Mouse (Mus musculus): ENCODE data around the gene Usp15. TPM values are rescaled to one million over a fixed set of nuclear protein-coding genes. Genes with fewer than 3 reads are reported as not detected.

Gene Usp15
- polyA plus RNA-seq, 1 experiment, result 94.7 TPM

GRCm38 (mm10) chr10:123113466-123113865 is 83.3 kb downstream of the Usp15 start:
- Histone ChIP-seq H3K4me3 (ENCODE audit: insufficient read depth, low read length) (no peak overlapping the region), H3K27ac (ENCODE audit: insufficient read depth, low read depth, low read length) (no peak overlapping the region), H3K4me1 (ENCODE audit: control insufficient read depth, insufficient read depth, low read length) (peaks cover 6% of the 10 kb centered on the region)
- no peak for TF ChIP-seq POLR2A (IDR thresholded peaks at IDR 0.05; ENCODE audit: borderline replicate concordance, low read depth, low read length)
- TF ChIP-seq CTCF (IDR thresholded peaks at IDR 0.05; ENCODE audit: low read depth, low read length), result no peak

DNA sequence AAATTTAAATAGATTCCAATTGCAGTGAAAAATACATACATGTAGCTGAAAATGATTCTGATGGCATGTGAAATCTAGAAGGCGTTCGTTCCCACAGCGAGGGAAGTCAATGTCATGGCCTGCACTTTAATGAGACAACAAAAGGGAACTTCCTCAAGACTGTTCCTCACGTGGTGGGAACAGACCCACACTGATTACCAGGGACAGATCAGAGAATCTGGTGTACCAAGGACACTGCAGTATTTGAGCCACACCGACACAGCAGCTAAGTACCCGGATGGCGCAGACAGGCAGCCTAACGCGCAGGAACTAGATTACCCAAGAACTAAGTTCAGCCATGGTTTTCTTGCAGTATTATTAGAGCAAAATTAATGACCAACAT is 84.0 kb downstream of the Usp15 start:
- H3K4me3 ChIP-seq (ENCODE audit: insufficient read depth, low read length), result no peak overlapping the region
- H3K4me1 ChIP-seq (ENCODE audit: control insufficient read depth, insufficient read depth, low read length), result peaks cover 6% of the 10 kb centered on the region
- H3K27ac ChIP-seq (ENCODE audit: insufficient read depth, low read depth, low read length), result no peak overlapping the region
- TF ChIP-seq POLR2A (IDR thresholded peaks at IDR 0.05; ENCODE audit: borderline replicate concordance, low read depth, low read length), result no peak
- no peak for TF ChIP-seq CTCF (IDR thresholded peaks at IDR 0.05; ENCODE audit: low read depth, low read length)

DNA sequence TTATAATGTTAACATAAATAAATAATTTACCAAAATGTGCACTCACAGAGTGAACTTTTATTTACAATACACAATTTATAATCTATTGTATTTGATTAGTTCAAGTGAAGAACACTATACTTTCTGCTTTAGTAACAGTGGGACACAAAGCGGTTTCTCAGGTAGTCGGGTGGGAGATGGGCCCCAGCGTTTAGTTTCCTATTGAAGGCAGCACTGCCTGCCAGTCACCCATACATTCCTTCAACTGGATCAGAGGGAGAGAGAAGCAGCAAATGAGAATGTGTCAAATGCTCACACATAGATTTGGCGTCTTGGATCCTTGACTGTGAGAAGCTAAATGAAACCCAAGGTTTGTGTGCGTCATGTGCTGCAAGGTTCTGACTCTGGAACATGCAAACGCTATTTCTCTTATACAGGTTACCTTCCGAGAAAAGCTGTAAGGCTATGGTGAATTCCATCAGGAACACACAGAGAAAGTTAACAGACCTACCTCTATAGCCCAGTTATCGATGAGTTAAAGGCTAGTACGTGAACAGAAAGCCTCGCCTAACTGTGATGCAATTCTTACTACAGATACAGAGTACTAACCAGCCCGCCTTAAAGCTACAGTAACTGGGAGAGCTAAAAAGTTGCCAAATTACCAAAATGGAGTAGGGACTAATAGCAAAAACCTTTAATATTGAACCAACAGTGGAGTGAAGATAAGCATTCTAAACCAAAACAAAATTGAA is 84.6 kb downstream of the Usp15 start:
- Histone ChIP-seq H3K4me1 (ENCODE audit: control insufficient read depth, insufficient read depth, low read length) (peaks cover 6% of the 10 kb centered on the region), H3K4me3 (ENCODE audit: insufficient read depth, low read length) (no peak overlapping the region), H3K27ac (ENCODE audit: insufficient read depth, low read depth, low read length) (no peak overlapping the region)
- no peak for TF ChIP-seq CTCF (IDR thresholded peaks at IDR 0.05; ENCODE audit: low read depth, low read length)
- no peak for TF ChIP-seq POLR2A (IDR thresholded peaks at IDR 0.05; ENCODE audit: borderline replicate concordance, low read depth, low read length)

DNA sequence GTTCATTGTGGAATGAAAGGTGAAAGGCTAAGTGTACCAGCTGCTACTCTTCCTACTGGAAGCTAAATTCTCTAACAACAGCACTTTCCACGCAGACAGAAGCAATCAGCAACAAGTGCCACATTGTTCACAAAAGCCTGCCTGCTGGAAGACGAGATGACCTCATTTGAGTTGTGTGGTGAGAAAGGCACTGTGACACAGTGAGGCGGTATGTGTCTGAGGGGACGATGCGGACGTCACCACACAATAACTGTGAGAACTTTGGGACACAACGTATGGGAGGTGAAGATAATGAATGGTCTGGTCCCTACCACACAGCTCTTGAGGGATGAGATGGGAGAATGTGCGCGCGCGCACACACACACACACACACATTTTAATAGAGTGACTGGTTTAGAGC is 86.2 kb downstream of the Usp15 start:
- Histone ChIP-seq H3K4me1 (ENCODE audit: control insufficient read depth, insufficient read depth, low read length) (peaks cover 6% of the 10 kb centered on the region), H3K27ac (ENCODE audit: insufficient read depth, low read depth, low read length) (no peak overlapping the region), H3K4me3 (ENCODE audit: insufficient read depth, low read length) (no peak overlapping the region)
- TF ChIP-seq CTCF (IDR thresholded peaks at IDR 0.05; ENCODE audit: low read depth, low read length), result no peak
- TF ChIP-seq POLR2A (IDR thresholded peaks at IDR 0.05; ENCODE audit: borderline replicate concordance, low read depth, low read length), result no peak

- H3K4me1 ChIP-seq (ENCODE audit: control insufficient read depth, insufficient read depth, low read length), result peaks cover 6% of the 10 kb centered on the region
- TF ChIP-seq CTCF (IDR thresholded peaks at IDR 0.05; ENCODE audit: low read depth, low read length) (no peak), POLR2A (IDR thresholded peaks at IDR 0.05; ENCODE audit: borderline replicate concordance, low read depth, low read length) (no peak)
- H3K27ac ChIP-seq (ENCODE audit: insufficient read depth, low read depth, low read length), result no peak overlapping the region
- H3K4me3 ChIP-seq (ENCODE audit: insufficient read depth, low read length), result no peak overlapping the region
Observed at GRCm38 (mm10) chr10:123108527-123108926, 88.3 kb downstream of the Usp15 start.

- H3K4me3 ChIP-seq (ENCODE audit: insufficient read depth, low read length), result no peak overlapping the region
- peaks cover 6% of the 10 kb centered on the region for H3K4me1 ChIP-seq (ENCODE audit: control insufficient read depth, insufficient read depth, low read length)
- TF ChIP-seq POLR2A (IDR thresholded peaks at IDR 0.05; ENCODE audit: borderline replicate concordance, low read depth, low read length) (no peak), CTCF (IDR thresholded peaks at IDR 0.05; ENCODE audit: low read depth, low read length) (no peak)
- no peak overlapping the region for H3K27ac ChIP-seq (ENCODE audit: insufficient read depth, low read depth, low read length)
Observed at GRCm38 (mm10) chr10:123108121-123108520, 88.7 kb downstream of the Usp15 start.

- peaks cover 8% of the 10 kb centered on the region for H3K4me1 ChIP-seq (ENCODE audit: control insufficient read depth, insufficient read depth, low read length)
- no peak overlapping the region for H3K4me3 ChIP-seq (ENCODE audit: insufficient read depth, low read length)
- TF ChIP-seq POLR2A (IDR thresholded peaks at IDR 0.05; ENCODE audit: borderline replicate concordance, low read depth, low read length), result no peak
- no peak for TF ChIP-seq CTCF (IDR thresholded peaks at IDR 0.05; ENCODE audit: low read depth, low read length)
- H3K27ac ChIP-seq (ENCODE audit: insufficient read depth, low read depth, low read length), result no peak overlapping the region
Observed at GRCm38 (mm10) chr10:123101303-123101702, 95.5 kb downstream of the Usp15 start.

- H3K27ac ChIP-seq (ENCODE audit: insufficient read depth, low read depth, low read length), result no peak overlapping the region
- TF ChIP-seq CTCF (IDR thresholded peaks at IDR 0.05; ENCODE audit: low read depth, low read length) (no peak), POLR2A (IDR thresholded peaks at IDR 0.05; ENCODE audit: borderline replicate concordance, low read depth, low read length) (no peak)
- H3K4me1 ChIP-seq (ENCODE audit: control insufficient read depth, insufficient read depth, low read length), result peaks cover 8% of the 10 kb centered on the region
- no peak overlapping the region for H3K4me3 ChIP-seq (ENCODE audit: insufficient read depth, low read length)
Observed at GRCm38 (mm10) chr10:123100584-123100983, 96.2 kb downstream of the Usp15 start.

GRCm38 (mm10) chr10:123094504-123094903 is 102.3 kb downstream of the Usp15 start:
- 0 out of 2 replicates have a peak, but pooled peaks cover 2% of the 10 kb centered on the region for H3K4me1 ChIP-seq (ENCODE audit: control insufficient read depth, insufficient read depth, low read length)
- TF ChIP-seq POLR2A (IDR thresholded peaks at IDR 0.05; ENCODE audit: borderline replicate concordance, low read depth, low read length) (no peak), CTCF (IDR thresholded peaks at IDR 0.05; ENCODE audit: low read depth, low read length) (no peak)
- H3K27ac ChIP-seq (ENCODE audit: insufficient read depth, low read depth, low read length), result no peak overlapping the region
- no peak overlapping the region for H3K4me3 ChIP-seq (ENCODE audit: insufficient read depth, low read length)

GRCm38 (mm10) chr10:123092577-123092976 is 104.2 kb downstream of the Usp15 start:
- Histone ChIP-seq H3K27ac (ENCODE audit: insufficient read depth, low read depth, low read length) (no peak overlapping the region), H3K4me3 (ENCODE audit: insufficient read depth, low read length) (no peak overlapping the region), H3K4me1 (ENCODE audit: control insufficient read depth, insufficient read depth, low read length) (0 out of 2 replicates have a peak, but pooled peaks cover 2% of the 10 kb centered on the region)
- no peak for TF ChIP-seq CTCF (IDR thresholded peaks at IDR 0.05; ENCODE audit: low read depth, low read length)
- TF ChIP-seq POLR2A (IDR thresholded peaks at IDR 0.05; ENCODE audit: borderline replicate concordance, low read depth, low read length), result no peak

Data from bone marrow macrophage, adult 2 months (primary cell).